Mouse (Mus musculus) frontal cortex, postnatal 10 days (tissue): Measurements from ENCODE around the gene Asxl1.

Experiments
- DNase-seq, 2 experiments: peaks; one replicate each; pipeline ENCODE4 v3.0.0; 2022; ENCODE audit warnings: low spot score in 2 of 2, mixed read lengths in 1 of 2

The Asxl1 gene

DNA sequence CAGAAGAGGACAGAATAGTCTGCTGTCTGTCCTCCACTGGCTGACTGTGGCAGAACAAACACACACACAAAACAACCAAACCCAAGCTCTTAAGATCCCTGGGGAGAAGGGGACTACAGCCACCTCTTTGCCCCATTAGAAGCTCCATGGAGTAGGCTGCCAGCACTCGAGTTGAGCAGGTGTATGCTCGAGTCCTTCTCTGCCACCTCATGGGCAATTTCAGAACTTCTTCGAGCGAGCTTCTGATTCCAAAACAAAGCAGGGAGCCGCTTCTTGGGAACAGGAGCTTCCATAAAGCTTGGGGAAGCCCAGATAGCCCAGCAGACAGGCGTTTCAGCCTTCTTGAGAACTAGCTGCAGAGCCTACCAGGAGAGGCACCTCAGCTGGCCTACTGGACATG lies 66.9 kb downstream of the Asxl1 start:
- no peak for DNase-seq

DNA sequence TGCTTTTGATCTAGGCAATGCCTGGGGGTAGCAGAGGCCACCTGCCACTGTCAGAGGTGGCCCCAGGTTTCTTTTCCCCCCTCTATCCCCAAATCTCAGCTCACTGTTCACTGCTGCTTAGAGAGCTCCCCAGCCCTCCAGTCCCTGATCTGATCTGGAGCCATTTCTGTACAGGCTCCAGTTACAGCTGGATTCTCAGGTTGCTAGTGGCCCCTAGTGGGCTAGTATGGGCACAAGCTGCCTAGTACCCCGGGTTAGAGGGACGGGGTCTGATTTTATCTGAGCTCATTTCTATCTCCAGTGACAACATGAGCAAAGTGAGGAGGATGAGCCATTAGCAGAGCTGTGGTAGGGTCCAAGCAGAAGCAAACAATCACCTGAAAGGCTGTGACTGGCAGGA lies 69.0 kb downstream of the Asxl1 start:
- DNase-seq: no peak

DNA sequence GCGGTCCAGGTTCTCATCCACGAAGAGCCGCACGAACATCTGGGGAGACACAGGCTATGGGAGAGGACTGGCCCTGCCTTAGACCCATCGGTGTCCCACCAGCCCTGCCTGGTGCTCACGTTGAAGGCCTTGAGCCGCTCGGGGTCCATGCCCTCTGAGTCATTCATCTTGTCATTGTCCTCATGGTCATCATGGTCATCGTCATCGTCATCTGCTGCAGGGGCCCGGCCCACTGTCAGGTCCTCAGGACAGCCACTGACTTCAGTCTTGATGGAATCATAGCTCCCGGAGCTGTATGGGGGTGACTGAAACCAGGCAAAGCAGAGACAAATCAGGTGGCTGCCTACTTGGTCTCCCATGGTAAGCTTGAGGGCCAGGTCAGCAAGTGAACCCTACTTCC lies 72.2 kb downstream of the Asxl1 start:
- no peak for DNase-seq

DNA sequence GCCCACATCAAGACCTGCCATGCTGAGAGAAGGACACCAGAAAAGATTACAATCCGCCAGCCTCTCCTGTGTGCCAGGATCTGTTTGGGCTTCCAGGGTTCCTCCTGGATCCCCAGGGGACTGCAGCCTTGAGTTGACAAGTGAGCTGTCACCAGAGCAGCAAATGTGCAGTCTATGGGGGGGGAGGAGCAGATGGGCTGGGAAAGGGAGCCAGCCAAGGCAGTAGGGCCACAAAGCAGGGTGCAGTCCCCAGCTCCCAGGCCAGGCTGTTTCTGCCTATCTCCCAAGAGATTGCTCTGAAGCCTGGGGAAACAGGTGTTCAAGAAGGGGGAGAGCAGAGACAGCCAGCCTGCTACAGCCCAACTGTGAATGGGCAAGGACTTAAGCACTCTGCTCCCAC lies 72.8 kb downstream of the Asxl1 start:
- DNase-seq: no peak

DNA sequence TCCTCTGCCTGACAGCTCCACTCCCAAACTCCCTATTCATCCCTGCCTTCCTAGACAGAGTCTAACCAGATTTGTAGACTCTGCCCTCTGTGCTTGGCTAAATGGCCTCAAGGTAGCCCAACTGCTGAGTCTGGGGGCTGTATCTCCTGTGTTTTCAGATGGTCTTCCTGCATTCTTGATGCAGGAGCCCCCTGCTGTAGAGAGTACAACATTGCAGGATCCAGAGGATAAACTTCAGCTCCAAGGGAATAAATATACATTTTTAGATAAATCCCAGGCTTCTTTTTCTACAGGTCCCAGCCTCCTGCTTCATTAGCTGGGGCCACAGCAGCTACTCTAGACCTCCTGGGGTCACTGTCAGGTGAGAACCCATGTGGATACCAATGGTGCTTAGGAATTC lies 75.6 kb downstream of the Asxl1 start:
- DNase-seq: no peak

DNA sequence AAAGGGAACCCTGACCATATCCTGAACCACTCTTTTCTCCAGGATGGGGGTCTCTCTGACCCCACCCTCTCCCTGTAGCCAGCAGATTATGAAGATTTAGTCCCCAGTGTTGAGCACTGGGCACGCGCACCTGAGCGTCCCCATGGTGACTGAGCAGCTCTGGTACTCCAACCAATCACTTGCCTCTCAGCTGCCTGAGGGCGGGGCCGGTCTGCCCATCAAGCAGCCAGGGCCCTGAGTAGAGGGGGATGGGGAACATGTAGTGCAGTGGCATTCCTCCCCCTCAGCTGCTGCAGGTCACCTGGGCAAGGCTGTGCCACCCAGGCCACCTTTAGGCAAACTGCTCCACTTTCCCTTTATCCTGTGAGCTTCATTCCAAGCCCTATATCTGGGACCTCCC lies 76.4 kb downstream of the Asxl1 start:
- peak; percentile 49 to 61 for DNase-seq

DNA sequence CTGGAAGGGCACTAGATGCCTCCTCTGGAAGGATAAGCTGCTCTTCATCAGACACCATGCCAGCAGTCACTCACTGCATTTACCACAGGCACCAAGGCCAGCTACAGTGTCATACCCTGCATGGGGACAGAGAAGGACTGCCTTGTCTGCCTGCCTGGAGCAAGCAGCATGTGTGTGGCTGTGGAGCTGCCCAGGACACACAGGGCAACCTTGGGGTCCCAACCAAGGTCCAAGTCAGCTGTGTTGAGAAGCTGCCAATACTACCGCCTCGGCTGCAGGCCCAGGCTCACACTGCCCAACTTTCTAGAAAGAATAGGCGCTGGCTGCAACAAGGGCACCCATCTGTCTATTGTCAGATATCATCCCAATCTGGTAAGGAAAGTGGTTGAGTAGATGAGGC lies 77.5 kb downstream of the Asxl1 start:
- no peak for DNase-seq

DNA sequence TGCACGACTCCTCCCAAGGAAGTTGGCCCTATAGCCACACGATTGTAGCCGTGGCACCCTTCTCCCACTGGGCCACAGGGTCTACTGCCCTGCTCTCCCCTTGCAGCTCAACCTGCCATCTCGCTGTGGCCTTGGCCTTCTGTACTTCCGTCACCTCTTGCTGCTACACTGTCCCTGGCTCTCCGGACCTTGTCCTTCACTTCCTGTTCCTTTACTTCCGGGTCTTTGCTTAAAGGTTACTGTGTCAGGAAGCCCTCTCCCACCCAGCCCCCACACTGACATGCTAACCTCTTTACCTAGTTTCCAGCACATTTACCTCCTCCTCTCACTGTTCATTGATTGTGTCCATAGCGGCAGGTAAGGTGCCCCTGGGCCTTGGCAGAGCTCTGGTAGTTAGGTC lies 78.9 kb downstream of the Asxl1 start:
- DNase-seq: no peak

DNA sequence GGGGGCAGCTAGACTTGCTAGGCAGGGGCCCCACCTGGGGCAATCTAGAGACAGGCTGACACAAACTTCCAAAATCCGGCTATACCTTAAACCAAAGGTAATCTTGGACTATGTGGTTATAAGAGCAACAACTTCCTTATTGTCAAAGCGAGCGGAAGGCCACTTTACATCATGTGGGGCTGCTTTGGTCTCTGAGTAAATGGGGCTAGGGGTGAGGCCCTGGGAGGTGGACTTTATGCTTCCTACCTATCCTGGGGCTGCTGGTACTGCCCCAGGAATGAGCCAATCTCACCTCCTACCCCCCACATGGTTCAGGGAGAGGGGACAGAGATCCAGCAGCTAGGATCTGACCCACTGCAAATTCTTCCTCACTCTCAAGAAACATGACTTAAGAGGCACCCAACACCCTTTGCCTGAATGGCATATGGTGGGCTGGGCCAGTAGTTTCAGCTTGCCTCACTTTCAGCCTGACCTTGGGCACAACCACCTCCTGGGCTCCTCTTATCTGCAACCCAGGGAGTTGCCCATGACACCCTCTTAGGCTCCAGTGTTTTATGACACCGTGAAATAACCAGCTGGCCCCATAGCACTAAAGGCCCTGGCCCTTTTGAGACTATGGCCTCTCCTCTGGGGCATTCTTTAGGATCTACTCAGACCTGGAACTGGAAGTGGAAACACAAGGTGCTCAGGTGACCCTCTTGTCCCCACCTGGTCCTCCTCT lies 79.7 kb downstream of the Asxl1 start:
- DNase-seq: no peak

DNA sequence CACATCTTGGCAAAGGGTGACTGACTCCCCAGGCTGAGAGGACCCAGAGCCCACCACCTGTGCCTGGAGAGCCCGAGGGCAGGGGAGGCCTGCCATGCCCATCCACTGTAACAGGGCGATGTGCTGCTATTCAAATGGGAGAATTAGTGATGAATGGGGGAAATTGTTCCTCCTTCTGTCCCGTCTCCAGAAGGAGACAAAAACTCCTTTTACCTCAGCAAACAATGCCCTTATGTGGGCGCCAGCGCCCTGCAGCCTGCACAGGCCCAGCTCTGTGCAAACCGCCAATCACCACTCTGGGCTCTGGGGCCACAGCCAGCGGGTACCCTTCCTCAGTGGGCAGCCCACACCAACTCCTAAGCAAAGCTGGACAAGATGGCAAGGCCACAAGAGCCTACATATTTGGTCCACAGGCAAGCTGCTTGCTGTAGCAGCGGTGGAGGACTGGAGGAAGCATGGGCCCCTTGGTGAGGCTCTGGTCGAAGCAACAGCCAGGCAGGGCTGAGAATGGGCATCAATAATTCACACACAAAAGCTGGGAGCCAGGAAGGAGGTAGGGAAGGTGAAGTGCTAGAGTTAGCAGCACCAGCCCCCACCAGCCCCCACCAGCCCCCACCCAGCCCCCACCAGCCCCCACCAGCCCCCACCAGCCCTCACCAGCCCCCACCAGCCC lies 80.5 kb downstream of the Asxl1 start:
- peak in 1 of 2 experiments; percentile 44 for DNase-seq

DNA sequence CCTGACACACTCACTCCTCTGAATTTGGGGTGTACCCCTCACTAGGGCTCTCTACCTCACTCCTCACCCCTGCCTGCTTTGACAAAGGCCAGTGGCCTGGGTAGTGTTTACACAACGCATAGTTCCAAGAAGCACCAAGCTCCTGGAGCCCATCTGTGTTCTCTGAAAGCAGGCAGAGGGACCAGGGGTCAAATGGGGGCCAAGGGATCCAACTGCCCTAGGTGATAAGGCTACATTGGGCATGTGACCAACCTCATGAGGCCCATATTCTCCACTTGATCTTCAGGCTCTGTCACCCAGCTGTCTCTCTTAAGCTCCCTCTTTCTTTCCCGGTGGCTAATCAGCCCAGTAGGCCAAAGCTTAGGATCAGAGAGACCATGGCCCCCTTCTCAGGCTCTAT lies 81.3 kb downstream of the Asxl1 start:
- DNase-seq: no peak

DNA sequence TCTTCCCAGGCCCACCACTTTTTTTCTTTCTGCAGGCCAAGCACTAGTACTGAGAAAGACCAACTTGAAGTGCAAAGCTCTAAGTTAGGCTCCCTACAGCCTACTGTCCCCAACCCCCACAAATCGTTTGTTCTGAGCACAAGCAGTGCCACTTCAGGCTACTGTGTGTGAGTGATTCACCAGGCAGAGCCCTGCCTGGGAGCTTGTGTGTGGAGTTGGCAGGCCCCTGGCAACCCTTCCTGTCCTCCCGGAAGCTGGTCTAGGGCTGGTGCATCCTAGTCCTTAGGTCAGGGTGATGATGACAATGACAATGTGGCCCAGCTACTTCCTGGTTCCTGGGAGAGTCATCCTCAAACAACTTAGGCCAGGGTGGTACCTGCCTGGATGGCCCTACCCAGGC lies 82.9 kb downstream of the Asxl1 start:
- no peak for DNase-seq

DNA sequence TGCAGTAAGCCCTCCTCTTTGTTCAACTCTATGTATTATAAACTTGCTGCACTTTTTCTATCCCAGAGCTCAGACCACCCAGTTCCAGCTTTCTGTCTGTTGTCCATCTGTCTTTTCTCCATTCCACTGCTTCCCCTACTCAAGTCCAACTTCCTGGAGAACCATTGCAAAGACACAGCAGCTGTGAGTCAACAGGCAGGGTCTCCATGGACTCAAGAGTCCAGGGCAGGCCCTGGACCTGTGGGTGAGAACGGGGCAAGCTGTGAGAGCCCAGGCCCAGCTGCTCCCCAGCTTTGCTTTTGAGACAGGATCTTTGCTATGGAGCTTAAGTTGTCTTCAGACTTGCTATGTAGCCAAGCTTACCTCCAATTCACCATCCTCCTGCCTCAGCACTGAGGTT lies 84.9 kb downstream of the Asxl1 start:
- DNase-seq: no peak

DNA sequence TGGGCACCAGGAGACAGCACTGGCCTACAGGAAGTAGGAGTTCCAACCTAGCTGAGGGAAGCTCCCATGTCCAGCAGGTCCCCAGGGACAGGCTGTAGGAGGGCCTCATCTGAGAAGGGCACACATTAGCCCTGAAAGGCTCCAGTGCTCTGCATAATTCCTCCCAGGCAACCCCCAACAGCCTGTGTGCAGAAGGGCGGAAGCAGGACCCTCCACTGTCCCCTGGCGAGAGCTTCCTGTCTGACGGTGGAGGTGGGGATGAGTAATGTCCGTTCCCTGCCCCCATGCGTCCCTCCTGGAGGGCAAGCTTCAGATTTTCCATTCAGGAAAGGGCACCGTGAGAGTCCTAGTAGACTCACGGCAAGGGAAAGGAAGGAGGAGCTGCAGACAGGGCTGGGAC lies 86.9 kb downstream of the Asxl1 start:
- no peak for DNase-seq

DNA sequence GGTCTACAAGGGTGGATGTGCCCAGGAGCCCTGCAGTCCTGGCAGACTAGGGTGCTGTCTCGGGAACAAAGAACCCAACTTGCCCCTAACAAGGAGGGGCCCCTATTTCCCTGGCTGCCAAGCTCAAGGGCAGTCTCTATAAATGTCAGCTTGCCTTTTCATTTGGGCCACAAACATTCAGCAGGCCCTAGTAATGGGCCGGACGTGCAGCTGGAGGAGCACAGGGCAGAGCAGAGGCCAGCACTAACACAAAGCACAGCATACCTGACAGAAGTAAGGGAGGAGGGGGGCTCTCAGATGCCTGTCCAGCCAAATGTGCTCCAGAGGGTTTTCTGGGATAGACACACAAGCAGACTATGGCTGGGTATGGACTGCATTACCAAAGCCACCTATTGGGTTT lies 88.2 kb downstream of the Asxl1 start:
- DNase-seq: no peak

DNA sequence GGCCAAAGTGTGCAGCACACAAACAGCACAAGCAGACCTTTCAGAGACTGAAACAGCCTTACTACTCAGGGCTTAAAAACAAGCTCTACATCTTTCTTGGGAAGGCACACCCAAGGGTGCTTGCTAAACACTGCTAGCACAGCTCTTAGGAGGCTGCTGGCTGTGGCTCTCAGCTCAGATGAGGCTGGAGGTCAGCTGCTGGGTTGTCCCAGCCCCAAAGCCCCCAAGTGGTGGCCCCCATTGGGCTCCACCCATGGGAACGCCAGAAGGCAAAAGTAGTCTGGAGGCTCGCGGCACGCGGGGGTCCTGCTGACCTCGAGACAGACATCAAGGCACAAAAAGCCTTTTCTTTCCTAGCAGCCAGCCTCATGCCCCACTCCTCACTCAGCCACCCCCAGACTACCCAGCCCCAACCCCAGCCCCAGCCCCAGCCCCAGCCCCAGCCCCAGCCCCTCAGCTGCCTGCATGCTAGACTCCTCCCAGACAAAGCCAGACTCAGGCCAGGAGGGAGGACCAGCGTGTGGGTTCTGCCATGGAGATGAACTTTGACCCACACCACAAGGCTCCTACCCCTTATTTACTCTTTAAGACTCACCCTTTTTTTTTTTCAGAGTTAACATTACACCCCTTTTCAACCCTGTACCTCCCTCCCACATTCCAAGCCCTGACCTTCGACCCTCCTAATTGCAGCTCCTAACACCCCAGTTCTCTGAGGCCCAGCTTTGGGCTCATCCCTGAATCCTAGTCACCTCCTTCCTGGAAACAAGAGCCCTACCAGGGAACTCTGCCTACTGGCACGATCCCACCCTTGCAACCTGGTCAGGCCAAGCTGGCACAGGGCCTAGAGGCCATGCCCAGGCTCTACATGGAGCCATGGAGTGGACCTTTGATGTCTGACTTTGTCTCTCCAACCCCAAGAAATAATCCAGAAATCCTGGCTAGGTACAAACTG lies 89.5 kb downstream of the Asxl1 start:
- no peak for DNase-seq

DNA sequence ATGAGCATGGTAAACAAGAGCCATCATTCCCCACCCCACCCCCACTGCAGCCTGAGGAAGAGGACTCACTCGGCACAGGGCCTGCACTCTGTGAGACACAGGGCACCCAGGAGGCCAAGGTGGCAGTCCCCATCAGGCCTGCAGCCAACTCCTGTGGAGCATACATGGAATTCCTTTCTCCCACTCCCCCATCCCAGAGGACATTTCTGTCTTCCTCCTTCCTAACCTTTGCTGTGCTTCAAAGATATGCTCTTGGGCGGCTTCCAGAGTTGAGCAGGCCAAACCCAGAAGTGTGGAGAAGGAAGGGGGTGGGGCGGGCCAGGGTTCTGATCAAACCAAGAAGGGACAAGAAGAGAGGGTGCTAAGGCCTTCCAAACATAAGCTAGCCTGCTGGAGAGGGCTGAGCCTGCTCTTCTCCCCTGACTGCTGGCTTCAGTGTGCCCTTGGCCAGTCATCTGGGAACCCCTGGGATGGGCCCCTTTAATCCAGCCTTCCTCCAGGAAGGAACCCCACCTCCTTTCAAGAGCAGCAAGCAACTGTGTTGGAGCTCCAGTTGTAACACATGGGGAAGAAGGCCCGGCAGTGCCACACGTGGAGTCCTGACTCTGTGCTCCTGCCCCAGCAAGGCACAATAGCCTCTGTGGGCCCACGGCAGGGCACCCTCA lies 91.1 kb downstream of the Asxl1 start:
- no peak for DNase-seq

DNA sequence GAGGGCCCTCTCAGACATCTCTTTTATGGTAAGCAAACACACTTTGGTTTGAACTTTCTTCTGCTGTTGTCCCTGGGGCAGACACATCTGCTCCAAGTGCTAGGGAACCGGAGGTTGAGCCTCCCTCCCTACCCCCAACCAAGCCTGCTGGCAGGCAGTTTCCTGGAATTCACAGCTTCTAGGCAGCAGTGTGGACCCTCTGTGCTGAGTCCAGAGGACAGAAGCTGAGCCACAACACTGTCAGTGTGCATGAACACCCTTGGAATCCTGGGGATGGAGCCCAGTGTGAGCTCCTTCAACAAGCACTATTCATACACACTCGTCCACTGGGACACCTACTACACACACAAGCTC lies 91.7 kb downstream of the Asxl1 start:
- no peak for DNase-seq

DNA sequence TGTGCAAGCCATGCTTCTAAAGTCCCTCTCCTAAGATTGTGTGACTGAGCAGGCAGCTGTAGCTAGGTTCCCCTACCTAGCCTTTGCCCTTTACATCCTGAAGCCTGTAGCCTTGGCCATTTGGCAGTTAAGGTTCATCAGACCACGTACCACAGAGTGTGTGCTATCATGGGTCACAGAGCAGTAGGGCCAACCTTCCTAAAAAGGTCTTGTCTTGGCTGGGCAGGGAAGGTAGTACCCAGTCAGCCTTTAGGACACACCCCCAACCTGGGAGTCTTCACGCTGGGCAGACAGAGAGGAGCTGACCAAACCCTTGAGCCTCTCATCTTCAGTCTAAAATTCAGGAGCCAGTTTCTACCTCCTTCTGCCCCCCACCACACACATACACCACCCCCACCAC lies 95.1 kb downstream of the Asxl1 start:
- DNase-seq: no peak

DNA sequence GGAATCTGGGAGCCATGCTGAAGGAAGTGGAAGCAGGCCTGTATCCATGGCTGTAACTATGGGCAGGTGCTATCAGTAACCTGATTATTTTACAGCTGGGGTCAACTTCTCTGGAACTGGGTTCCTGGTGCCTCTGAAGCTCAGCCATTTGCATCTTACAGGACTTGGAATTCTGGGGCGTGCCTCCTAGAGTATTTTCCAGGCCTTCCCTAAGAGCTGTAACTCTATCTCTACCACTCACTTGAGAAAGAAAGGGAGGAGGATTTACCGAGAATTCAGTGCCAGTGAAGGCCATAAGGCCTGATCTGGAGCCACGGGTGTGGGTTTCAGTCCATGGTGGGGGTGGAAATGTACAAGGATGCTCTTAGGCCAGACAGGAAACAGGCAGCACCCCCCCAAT lies 95.6 kb downstream of the Asxl1 start:
- no peak for DNase-seq

DNA sequence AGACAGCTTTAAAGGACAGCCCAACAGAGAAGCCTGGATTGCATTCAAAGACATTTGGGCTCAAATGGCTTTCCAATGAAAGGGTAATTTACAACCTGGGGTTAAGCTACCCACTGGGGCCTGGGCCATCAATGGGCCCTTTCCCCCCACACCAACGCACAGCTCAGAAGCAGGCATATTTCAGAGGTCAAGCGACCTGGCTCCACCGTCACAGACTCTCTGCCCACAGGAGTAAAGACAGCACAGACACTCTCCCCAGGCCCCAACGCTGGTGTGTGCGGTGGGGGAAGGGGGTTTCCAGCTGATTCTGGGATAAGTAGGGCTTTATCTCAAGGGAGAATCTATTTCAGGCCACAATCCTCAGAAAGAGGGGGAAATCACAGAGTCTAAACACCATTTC lies 97.1 kb downstream of the Asxl1 start:
- DNase-seq: no peak
